Mouse (Mus musculus) kidney, adult 9 months (tissue): ENCODE measurements around the gene Dhh.

Experiments used
- DNase-seq: peaks from one replicate; pipeline ENCODE4 v3.0.0; 2022

Dhh gene

GRCm38 (mm10) chr15:98914903-98915302, 16.6 kb upstream of the Dhh start:
- no peak for DNase-seq

- DNase-seq, result peak; percentile 42
Observed at GRCm38 (mm10) chr15:98904692-98905091, 6.4 kb upstream of the Dhh start.

GRCm38 (mm10) chr15:98902600-98902999, 4.3 kb upstream of the Dhh start:
- no peak for DNase-seq

GRCm38 (mm10) chr15:98901530-98901929, 3.2 kb upstream of the Dhh start:
- no peak for DNase-seq

GRCm38 (mm10) chr15:98897495-98897894, 845 bp downstream of the Dhh start:
- no peak for DNase-seq

GRCm38 (mm10) chr15:98895635-98896589, 2.4 kb downstream of the Dhh start:
- no peak for DNase-seq

GRCm38 (mm10) chr15:98894746-98895634, 3.4 kb downstream of the Dhh start:
- DNase-seq, result no peak

GRCm38 (mm10) chr15:98893940-98894745, 4.2 kb downstream of the Dhh start, which contains the start of gene Rhebl1:
Gene Rhebl1, minus strand, starts transcription at chr15:98894540.
- no peak for DNase-seq

- no peak for DNase-seq
Observed at GRCm38 (mm10) chr15:98893036-98893435, 5.3 kb downstream of the Dhh start.

GRCm38 (mm10) chr15:98891907-98892606, 6.3 kb downstream of the Dhh start:
- DNase-seq, result peak; percentile 90

- DNase-seq, result no peak
Observed at GRCm38 (mm10) chr15:98891198-98891742, 7.1 kb downstream of the Dhh start.

GRCm38 (mm10) chr15:98887526-98887925, 10.8 kb downstream of the Dhh start:
- DNase-seq, result no peak

- DNase-seq, result no peak
Observed at GRCm38 (mm10) chr15:98886667-98887387, 11.5 kb downstream of the Dhh start.

GRCm38 (mm10) chr15:98884106-98884505, 14.2 kb downstream of the Dhh start:
- peak; percentile 64 for DNase-seq

- DNase-seq, result peak; percentile 92
Observed at GRCm38 (mm10) chr15:98883661-98884060, 14.7 kb downstream of the Dhh start.

- DNase-seq, result no peak
Observed at GRCm38 (mm10) chr15:98881656-98882008, 16.7 kb downstream of the Dhh start.

- DNase-seq, result peak; percentile 97
Observed at GRCm38 (mm10) chr15:98880978-98881655, 17.2 kb downstream of the Dhh start.

GRCm38 (mm10) chr15:98877331-98877730, 21.0 kb downstream of the Dhh start:
- DNase-seq, result peak; percentile 87

GRCm38 (mm10) chr15:98871916-98872888, 26.1 kb downstream of the Dhh start:
- DNase-seq, result peak; percentile 95
